Mouse (Mus musculus) v-Abl transformed pro-B cells (cell line): ENCODE measurements around the gene Greb1.
"Not testable (repeated sequence)": the region's sequence is repeated elsewhere in the genome, so short reads cannot be mapped to it uniquely, and the experiment has no call there.

Source experiments
- in situ Hi-C, 2 experiments: fragments of 400-800 bp; cut with MboI; formaldehyde crosslinking; loops; one replicate each; pipeline ENCODE4 v1.15.1; 2025; ENCODE audit not compliant: unreplicated experiment in 2 of 2

Greb1 gene

GRCm38 (mm10) chr12:16723601-16724000, 77.1 kb downstream of the Greb1 start:
- in situ Hi-C loops: loop anchor here (5.0 to 25.0 kb wide), 4 partner anchors 84 to 539 kb away; partner anchors contain the start of genes 2410004P03Rik (in 1 of the 2) and Pqlc3 (in 1 of the 2)

- in situ Hi-C loops: loop anchor here (5.0 to 25.0 kb wide), 6 partner anchors 84 to 536 kb away; partner anchors contain the start of genes 2410004P03Rik (in 1 of the 2), Greb1 (in 1 of the 2) and Pqlc3 (in 1 of the 2)
Observed at GRCm38 (mm10) chr12:16718660-16719315, 81.9 kb downstream of the Greb1 start.

- in situ Hi-C loops: loop anchor here (5.0 to 25.0 kb wide), 6 partner anchors 85 to 537 kb away; partner anchors contain the start of genes 2410004P03Rik (in 1 of the 2), Greb1 (in 1 of the 2) and Pqlc3 (in 1 of the 2)
Observed at GRCm38 (mm10) chr12:16717653-16718052, 83.0 kb downstream of the Greb1 start.

- in situ Hi-C loops: loop anchor here (5.0 to 25.0 kb wide), 6 partner anchors 88 to 540 kb away; partner anchors contain the start of genes 2410004P03Rik (in 1 of the 2), Greb1 (in 1 of the 2) and Pqlc3 (in 1 of the 2)
Observed at GRCm38 (mm10) chr12:16714616-16715015, 86.1 kb downstream of the Greb1 start.

GRCm38 (mm10) chr12:16698691-16699090, 102.0 kb downstream of the Greb1 start:
- in situ Hi-C loops: no loop called here

GRCm38 (mm10) chr12:16696146-16696545, 104.5 kb downstream of the Greb1 start:
- in situ Hi-C loops: no loop called here

GRCm38 (mm10) chr12:16695252-16695651, 105.4 kb downstream of the Greb1 start:
- in situ Hi-C loops: not testable (repeated sequence)

- in situ Hi-C loops: no loop called here
Observed at GRCm38 (mm10) chr12:16694783-16695182, 105.9 kb downstream of the Greb1 start.

GRCm38 (mm10) chr12:16690631-16691030, 110.1 kb downstream of the Greb1 start:
- in situ Hi-C loops: no loop called here

- in situ Hi-C loops: no loop called here
Observed at GRCm38 (mm10) chr12:16672246-16672645, 128.4 kb downstream of the Greb1 start.

GRCm38 (mm10) chr12:16669176-16669575, 131.5 kb downstream of the Greb1 start:
- in situ Hi-C loops: no loop called here

- in situ Hi-C loops: no loop called here
Observed at GRCm38 (mm10) chr12:16665022-16665421, 135.7 kb downstream of the Greb1 start.

GRCm38 (mm10) chr12:16662955-16663585, 137.6 kb downstream of the Greb1 start:
- in situ Hi-C loops: no loop called here

- in situ Hi-C loops: no loop called here
Observed at GRCm38 (mm10) chr12:16661936-16662335, 138.8 kb downstream of the Greb1 start.

- in situ Hi-C loops: no loop called here
Observed at GRCm38 (mm10) chr12:16661459-16661858, 139.2 kb downstream of the Greb1 start.

- in situ Hi-C loops: no loop called here
Observed at GRCm38 (mm10) chr12:16656906-16657875, 143.5 kb downstream of the Greb1 start.

- in situ Hi-C loops: no loop called here
Observed at GRCm38 (mm10) chr12:16655604-16656003, 145.1 kb downstream of the Greb1 start.

GRCm38 (mm10) chr12:16653332-16654093, 147.2 kb downstream of the Greb1 start, which contains the start of gene Ntsr2:
Gene Ntsr2 (plus strand): TSS chr12:16653382.
- in situ Hi-C loops: no loop called here

GRCm38 (mm10) chr12:16649819-16650218, 150.9 kb downstream of the Greb1 start:
- in situ Hi-C loops: no loop called here

GRCm38 (mm10) chr12:16648273-16648672, 152.4 kb downstream of the Greb1 start:
- in situ Hi-C loops: no loop called here
